Mouse (Mus musculus) common myeloid progenitor, adult 5-6 weeks (primary cell): ENCODE measurements around the gene Rmnd5b. TPM values are rescaled to one million over a fixed set of nuclear protein-coding genes. Genes with fewer than 3 reads are reported as not detected.
A peak's percentile ranks its signal among the peaks of the same experiment; 100 is the strongest.
"Not testable (repeated sequence)": the region's sequence is repeated elsewhere in the genome, so short reads cannot be mapped to it uniquely, and the experiment has no call there.

Experiments used
- ATAC-seq: replicated peaks from 2 replicates; pipeline ENCODE4 v1.8.0; 2016; ENCODE audit warnings: low read depth, mild to moderate bottlenecking, moderate TSS enrichment, inconsistent platforms; ENCODE audit not compliant: poor library complexity, severe bottlenecking
- total RNA-seq: library from RNA; stranded (forward); fragments of 200-1000, 187-1606 nt; gene quantifications from 2 replicates; pipeline ENCODE4 v1.2.3, GENCODE M21; 2017

Gene Rmnd5b
- total RNA-seq, 1 experiment from 2014 or later: 15.5 TPM

- ATAC-seq: no peak
These were observed 8.3 kb downstream of the Rmnd5b start for GRCm38 (mm10) chr11:51627425-51627824.

- ATAC-seq: peak; percentile 71
These were observed 10.4 kb downstream of the Rmnd5b start for GRCm38 (mm10) chr11:51625187-51625820.

DNA sequence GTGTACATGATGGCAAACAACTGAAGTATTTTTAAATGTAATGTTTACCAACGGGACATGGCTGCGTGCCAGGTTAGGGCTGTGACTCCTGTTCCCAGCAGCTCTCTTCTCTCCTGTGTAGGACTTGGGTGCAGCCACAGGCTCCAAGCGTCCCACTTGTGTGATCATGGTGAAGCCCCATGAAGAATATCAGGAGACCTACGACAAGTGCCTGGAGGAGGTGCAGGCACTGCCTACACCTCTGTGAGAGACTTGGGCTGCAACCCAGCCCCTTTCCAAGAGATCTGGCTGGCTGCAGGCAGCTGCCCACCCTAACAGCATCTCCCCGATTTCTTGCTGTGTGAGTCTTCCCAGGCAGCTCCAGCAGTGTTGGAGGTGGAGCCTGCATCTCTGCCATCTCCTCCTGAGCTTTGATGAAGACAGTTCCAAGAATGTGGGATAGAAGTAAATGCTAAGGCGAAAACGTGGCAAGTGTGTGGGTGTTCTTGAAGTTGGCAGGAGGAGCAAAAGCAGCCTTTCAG lies 12.7 kb downstream of the Rmnd5b start:
- no peak for ATAC-seq

GRCm38 (mm10) chr11:51621776-51622175 lies 13.9 kb downstream of the Rmnd5b start:
- ATAC-seq: no peak

- no peak for ATAC-seq
These were observed 15.6 kb downstream of the Rmnd5b start for GRCm38 (mm10) chr11:51620084-51620483.

GRCm38 (mm10) chr11:51619409-51620060 lies 16.2 kb downstream of the Rmnd5b start, which contains the start of gene Nhp2:
TSS of gene Nhp2 (plus strand) at chr11:51619735.
- ATAC-seq: peak; percentile 73

DNA sequence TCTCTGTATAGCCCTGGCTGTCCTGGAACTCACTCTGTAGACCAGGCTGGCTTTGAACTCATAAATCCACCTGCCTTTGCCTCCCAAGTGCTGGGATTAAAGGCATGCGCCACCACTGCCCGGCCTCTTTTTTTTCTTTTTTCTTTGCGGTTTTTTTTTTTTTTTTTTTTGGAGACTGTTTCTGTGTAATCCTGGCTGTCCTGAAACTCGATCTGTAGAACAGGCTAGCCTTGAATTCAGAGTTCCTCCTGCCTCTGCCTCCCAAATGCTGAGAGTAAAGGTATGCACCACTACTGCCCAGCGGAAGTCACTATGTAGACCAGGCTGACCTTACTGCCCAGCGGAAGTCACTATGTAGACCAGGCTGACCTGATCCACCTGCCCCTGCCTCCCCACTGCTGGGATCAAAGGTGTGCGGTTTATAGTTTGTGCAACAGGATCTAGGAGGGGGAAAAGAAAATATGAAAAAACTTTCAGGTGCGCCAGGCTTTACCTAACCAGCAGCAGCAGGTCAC lies 16.7 kb downstream of the Rmnd5b start:
- no peak for ATAC-seq

GRCm38 (mm10) chr11:51617693-51618092 lies 18.0 kb downstream of the Rmnd5b start:
- ATAC-seq: peak; percentile 43

GRCm38 (mm10) chr11:51616113-51616512 lies 19.6 kb downstream of the Rmnd5b start:
- ATAC-seq: not testable (repeated sequence)

DNA sequence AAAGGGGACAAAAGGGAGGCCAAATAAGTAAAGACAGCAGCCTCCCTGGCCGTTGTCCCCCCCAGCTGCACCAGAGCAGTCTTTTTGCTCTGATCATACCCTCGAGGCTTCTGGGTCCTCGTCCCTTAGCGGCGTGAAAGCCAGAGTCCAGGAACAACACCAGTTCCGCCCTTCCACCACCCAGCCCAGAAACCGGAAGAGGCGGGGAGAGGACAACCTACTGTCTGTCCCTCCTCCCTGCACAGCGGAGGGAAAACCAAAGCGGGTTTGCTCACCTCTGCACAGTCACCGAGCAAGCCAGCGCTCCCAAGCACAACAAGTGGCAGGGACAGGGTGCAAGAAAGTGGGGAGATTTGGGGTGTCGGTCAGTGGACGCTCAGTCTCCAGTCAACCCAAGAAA lies 20.1 kb downstream of the Rmnd5b start:
- ATAC-seq: peak; percentile 67

- ATAC-seq: no peak
These were observed 20.6 kb downstream of the Rmnd5b start for GRCm38 (mm10) chr11:51615129-51615528.

GRCm38 (mm10) chr11:51614256-51614655 lies 21.4 kb downstream of the Rmnd5b start:
- no peak for ATAC-seq

GRCm38 (mm10) chr11:51609940-51610339 lies 25.8 kb downstream of the Rmnd5b start:
- not testable (repeated sequence) for ATAC-seq

- peak; percentile 30; the same call in 1 of the 2 replicates for ATAC-seq
These were observed 26.3 kb downstream of the Rmnd5b start for GRCm38 (mm10) chr11:51609266-51609909.

DNA sequence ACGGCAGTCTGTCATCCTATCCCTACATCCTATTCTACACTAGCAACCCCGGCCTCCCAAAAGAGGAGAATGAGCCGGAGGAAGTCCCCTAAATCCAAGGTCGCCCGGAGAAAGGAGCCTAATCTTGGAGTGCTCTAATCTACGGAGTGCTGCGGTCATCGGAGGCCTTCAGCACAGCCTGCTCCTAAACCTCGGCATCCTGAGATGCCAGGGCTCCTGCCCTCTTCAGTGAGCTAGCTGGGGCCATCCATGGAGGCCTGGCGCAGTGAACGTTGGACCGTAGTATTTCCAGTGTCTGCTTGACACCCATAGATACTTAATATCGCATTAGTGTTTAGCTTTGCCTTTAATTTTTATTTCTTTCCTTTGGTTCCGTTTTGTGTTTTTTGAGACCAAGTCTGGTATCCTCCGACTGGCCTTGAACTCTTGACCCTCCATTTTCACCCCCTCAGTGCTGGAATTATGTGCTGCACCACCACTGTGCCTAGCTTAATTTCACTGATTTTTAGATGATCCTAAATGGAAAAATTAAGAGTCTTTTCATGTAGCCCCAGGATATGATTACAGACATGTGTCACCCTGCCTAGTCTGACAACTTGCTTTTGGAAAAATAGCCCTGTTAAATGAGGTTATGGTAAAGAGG lies 28.5 kb downstream of the Rmnd5b start:
- ATAC-seq: peak; percentile 37

GRCm38 (mm10) chr11:51606447-51607095 lies 29.1 kb downstream of the Rmnd5b start, which contains the start of gene Hnrnpab:
TSS of gene Hnrnpab (minus strand) at chr11:51606847.
- peak; percentile 86 for ATAC-seq

DNA sequence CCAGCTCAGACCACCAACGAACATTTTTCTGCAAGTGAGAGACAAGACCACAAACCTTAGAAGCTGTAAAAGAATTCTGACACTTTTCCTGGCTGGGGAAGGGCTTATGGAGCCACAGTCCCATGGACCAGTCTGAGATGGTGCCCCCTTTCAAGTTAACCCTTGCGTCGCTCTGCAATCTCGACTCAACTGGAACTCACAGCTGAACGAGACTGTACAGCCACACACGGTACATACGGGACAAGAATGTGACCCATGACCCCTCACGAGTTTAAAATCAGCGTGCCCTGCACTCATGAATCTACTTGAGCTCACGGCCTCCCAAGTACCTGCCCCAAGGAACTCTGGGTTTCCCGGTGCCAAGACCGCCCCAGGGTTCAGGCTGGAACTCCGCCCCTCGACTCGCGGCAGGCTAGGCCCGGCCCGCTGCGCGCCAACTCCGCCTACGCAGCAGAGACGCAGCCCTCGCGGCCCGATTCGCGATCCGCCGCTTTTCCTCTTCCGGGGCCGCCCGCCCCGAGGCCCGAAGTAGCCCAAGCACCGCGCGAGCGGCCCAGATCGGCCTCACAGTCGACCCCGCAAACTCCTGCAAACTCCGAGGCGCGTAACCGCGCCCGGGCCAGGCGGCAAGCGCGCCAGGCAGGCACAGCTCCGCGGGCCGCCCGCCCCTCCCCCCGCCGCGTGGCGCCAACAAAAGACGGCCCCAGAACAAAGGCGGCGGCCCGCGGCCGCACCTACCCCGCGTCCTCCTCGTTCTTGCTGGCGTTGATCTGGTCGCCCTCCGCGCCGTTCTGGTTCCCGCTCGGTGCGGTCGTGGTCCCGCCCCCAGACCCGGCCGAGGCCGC lies 29.9 kb downstream of the Rmnd5b start:
- peak; percentile 27 for ATAC-seq

GRCm38 (mm10) chr11:51602253-51602652 lies 33.4 kb downstream of the Rmnd5b start:
- no peak for ATAC-seq

DNA sequence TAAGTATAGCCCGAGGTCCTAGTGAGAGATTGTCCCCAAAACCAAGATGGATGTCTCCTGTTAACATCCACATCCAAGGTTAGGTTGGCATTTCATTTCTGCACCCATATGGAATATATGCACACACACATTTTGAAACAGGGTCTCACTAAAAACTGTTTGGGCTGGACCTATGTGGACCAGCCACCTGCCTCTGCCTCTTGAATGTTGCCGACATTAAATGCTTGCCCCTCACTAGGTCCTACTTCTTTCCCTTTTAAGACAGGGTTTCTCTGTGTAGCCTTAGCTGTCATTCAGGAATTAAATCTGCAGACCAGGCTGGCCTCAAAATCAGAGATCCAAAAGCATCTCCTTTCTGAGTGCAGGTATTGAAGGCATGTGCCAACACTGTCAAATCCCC lies 38.1 kb downstream of the Rmnd5b start:
- ATAC-seq: no peak
